In the genomic region with DNA sequence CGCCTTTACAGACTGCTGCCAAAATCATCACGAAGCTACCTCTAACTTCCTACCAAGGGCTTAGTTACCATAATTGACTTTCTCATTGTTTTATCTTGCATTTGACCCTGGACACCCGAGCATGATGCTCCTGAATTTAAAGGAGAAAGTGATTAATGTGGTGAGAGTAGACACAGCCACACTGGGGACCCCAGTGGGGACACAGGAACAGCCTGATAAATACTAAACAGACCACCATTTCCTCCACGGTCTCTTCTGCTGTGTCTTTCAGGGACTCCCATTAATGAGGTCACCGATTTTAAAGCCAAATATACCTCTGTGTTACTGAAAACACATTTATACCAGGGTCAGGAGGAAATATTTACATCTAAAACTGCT, we compare ENCODE assay signal across 17 mouse cellular contexts.
DNase-seq lines count a peak whose midpoint lies in the region; ATAC-seq lines count a peak whose summit lies in the region.
"Had no signal": no experiment of that assay in that cellular context is flagged by ENCODE, and none has a peak within 500 bp of the region (broad histone marks: within the 10 kb centered on the region; RNA-seq: fewer than 3 reads in every experiment).

No protein-coding gene starts in this region.

- no peaks in the 10 kb centered on the region for H3K27me3 ChIP-seq in neural tube, embryonic 11.5 days (ENCODE audit: control insufficient read depth, insufficient read depth, low read length)
- no peaks in the 10 kb centered on the region for H3K27me3 ChIP-seq in hindbrain, embryonic 12.5 days
- H3K27me3 ChIP-seq in midbrain, embryonic 12.5 days: no peaks in the 10 kb centered on the region
- H3K27me3 ChIP-seq: limb, embryonic 15.5 days had no signal

- H3K36me3 ChIP-seq in neural tube, embryonic 11.5 days (ENCODE audit: control insufficient read depth, insufficient read depth, low read length): no peaks in the 10 kb centered on the region
- H3K36me3 ChIP-seq in hindbrain, embryonic 12.5 days: no peaks in the 10 kb centered on the region
- H3K36me3 ChIP-seq in midbrain, embryonic 12.5 days: no peaks in the 10 kb centered on the region
- H3K36me3 ChIP-seq: heart, embryonic 10.5 days; limb, embryonic 15.5 days had no signal

- no peaks in the 10 kb centered on the region for H3K4me1 ChIP-seq in neural tube, embryonic 11.5 days (ENCODE audit: control insufficient read depth, insufficient read depth, low read length)
- H3K4me1 ChIP-seq in hindbrain, embryonic 12.5 days: peaks cover 13% of the 10 kb centered on the region
- H3K4me1 ChIP-seq in midbrain, embryonic 12.5 days: peaks cover 12% of the 10 kb centered on the region; the same call in 1 of the 2 replicates
- H3K4me1 ChIP-seq: heart, embryonic 10.5 days had no signal

- H3K4me3 ChIP-seq in neural tube, embryonic 11.5 days (ENCODE audit: low read depth, low read length): no peak overlapping the region
- H3K4me3 ChIP-seq in hindbrain, embryonic 12.5 days: no peak overlapping the region
- no peak overlapping the region for H3K4me3 ChIP-seq in midbrain, embryonic 12.5 days
- H3K4me3 ChIP-seq: heart, embryonic 10.5 days; limb, embryonic 15.5 days had no signal

- no peak overlapping the region for H3K4me2 ChIP-seq in neural tube, embryonic 11.5 days (ENCODE audit: low read depth)
- peak overlapping the region; percentile 32; the same call in 1 of the 2 replicates for H3K4me2 ChIP-seq in hindbrain, embryonic 12.5 days (replicated peaks)
- peak overlapping the region; percentile 35; the same call in 1 of the 2 replicates for H3K4me2 ChIP-seq in midbrain, embryonic 12.5 days (replicated peaks)
- H3K4me2 ChIP-seq: limb, embryonic 15.5 days had no signal

- DNase-seq in neural tube, embryonic 11.5 days (ENCODE audit: low spot score): peak; percentile 28
- DNase-seq in neural tube, embryonic 10.5 days (ENCODE audit: extremely low spot score, low spot score): no peak
- DNase-seq in T-cell, adult 2 months (ENCODE audit: low spot score): no peak
- no peak for DNase-seq in frontal cortex, adult 2 months (ENCODE audit: extremely low spot score in 1 of 2, low spot score in 1 of 2)
- DNase-seq: gastrocnemius, postnatal 10 days; heart, postnatal 36 days; kidney, postnatal 25 days; liver, postnatal 0 days; lung, postnatal 14 days; right cerebral cortex, postnatal 25 days had no signal

- H3K27ac ChIP-seq in neural tube, embryonic 11.5 days (ENCODE audit: low read depth, low read length): 0 out of 2 replicates have a peak overlapping the region, but pooled peaks have one; percentile 20
- H3K27ac ChIP-seq in hindbrain, embryonic 12.5 days: peak overlapping the region; percentile 82
- peak overlapping the region; percentile 75 for H3K27ac ChIP-seq in midbrain, embryonic 12.5 days (replicated peaks)
- H3K27ac ChIP-seq: heart, embryonic 10.5 days; limb, embryonic 15.5 days had no signal

- no peak overlapping the region for H3K9ac ChIP-seq in neural tube, embryonic 11.5 days (ENCODE audit: low read length)
- H3K9ac ChIP-seq in hindbrain, embryonic 12.5 days: no peak overlapping the region
- H3K9ac ChIP-seq in midbrain, embryonic 12.5 days (replicated peaks): no peak overlapping the region
- H3K9ac ChIP-seq: limb, embryonic 15.5 days; liver, postnatal 0 days had no signal

- H3K9me3 ChIP-seq in neural tube, embryonic 11.5 days (ENCODE audit: control insufficient read depth, low read length): no peaks in the 10 kb centered on the region
- no peaks in the 10 kb centered on the region for H3K9me3 ChIP-seq in hindbrain, embryonic 12.5 days (replicated peaks)
- H3K9me3 ChIP-seq in midbrain, embryonic 12.5 days: no peaks in the 10 kb centered on the region
- H3K9me3 ChIP-seq: heart, embryonic 10.5 days; limb, embryonic 15.5 days had no signal

- ATAC-seq in neural tube, embryonic 11.5 days (ENCODE audit: insufficient read depth, low FRiP score, low TSS enrichment): 0 out of 2 replicates have a peak, but pooled peaks have one; percentile 38
- ATAC-seq in hindbrain, embryonic 12.5 days (ENCODE audit: low FRiP score): peak; percentile 84
- peak; percentile 69 for ATAC-seq in midbrain, embryonic 12.5 days (ENCODE audit: low FRiP score, low read depth)
- no peak for ATAC-seq in megakaryocyte, adult 5-6 weeks (ENCODE audit: poor library complexity, severe bottlenecking)
- ATAC-seq: intestine, embryonic 16.5 days; liver, postnatal 0 days; Patski had no signal

- WGBS in neural tube, embryonic 11.5 days: 47% methylated on average over 5 of the region's 5 CpGs
- 36% methylated on average over 5 of the region's 5 CpGs for WGBS in hindbrain, embryonic 12.5 days
- WGBS in midbrain, embryonic 12.5 days: 41% methylated on average over 5 of the region's 5 CpGs

Comparison
In these comparisons a context has a peak if more than half of its experiments do, and no peak if none do; other contexts are left out.
1. H3K27ac ChIP-seq: peak in every context shown above with its lines; median percentile 82 in hindbrain, embryonic 12.5 days; 75 in midbrain, embryonic 12.5 days; 20 in neural tube, embryonic 11.5 days.